ENCODE assay signal across 8 mouse cellular contexts in the genomic region with DNA sequence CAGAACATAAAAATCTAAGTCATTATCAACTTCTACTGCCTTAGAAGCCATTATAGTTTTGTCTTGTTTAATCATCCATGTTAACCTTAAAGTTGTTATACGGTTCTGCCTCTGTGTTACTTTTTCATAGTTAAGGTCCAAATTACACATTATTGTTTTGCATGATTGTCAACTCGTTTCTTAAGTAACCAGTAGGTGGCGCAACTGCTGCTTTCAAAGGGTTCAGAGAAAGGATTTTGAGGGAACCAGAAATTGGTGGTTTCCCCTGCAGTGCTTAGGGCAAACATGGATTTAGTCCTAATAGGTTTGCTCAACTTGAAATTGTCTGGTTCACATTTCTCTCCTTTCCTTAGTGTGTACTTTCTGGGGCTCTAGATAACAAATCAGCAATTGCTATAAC.
DNase-seq lines count a peak whose midpoint lies in the region; ATAC-seq lines count a peak whose summit lies in the region.

No protein-coding gene starts in this region.

- no peak for ATAC-seq in forebrain, embryonic 14.5 days
- no peak for ATAC-seq in forebrain, embryonic 12.5 days (ENCODE audit: low FRiP score)
- ATAC-seq in limb, embryonic 11.5 days (ENCODE audit: insufficient number of reproducible peaks, low FRiP score, low TSS enrichment, low read depth), result no peak
- no peak for ATAC-seq in CD4-positive, CD25-positive, alpha-beta regulatory T cell, adult 4 months

- no peak overlapping the region for H3K4me3 ChIP-seq in forebrain, embryonic 14.5 days (ENCODE audit: low read depth, low read length)
- H3K4me3 ChIP-seq in forebrain, embryonic 12.5 days (replicated peaks), result no peak overlapping the region
- no peak overlapping the region for H3K4me3 ChIP-seq in limb, embryonic 11.5 days (ENCODE audit: low read depth, low read length)
- H3K4me3 ChIP-seq in limb, embryonic 10.5 days, result no peak overlapping the region

- H3K4me1 ChIP-seq in forebrain, embryonic 14.5 days (ENCODE audit: control insufficient read depth, insufficient read depth, low read length), result no peaks in the 10 kb centered on the region
- no peaks in the 10 kb centered on the region for H3K4me1 ChIP-seq in forebrain, embryonic 12.5 days
- H3K4me1 ChIP-seq in limb, embryonic 11.5 days (ENCODE audit: control insufficient read depth, insufficient read depth, low read length), result no peaks in the 10 kb centered on the region
- H3K4me1 ChIP-seq in limb, embryonic 10.5 days, result no peaks in the 10 kb centered on the region

- no peaks in the 10 kb centered on the region for H3K9me3 ChIP-seq in forebrain, embryonic 14.5 days (replicated peaks; ENCODE audit: control insufficient read depth, low read length)
- H3K9me3 ChIP-seq in forebrain, embryonic 12.5 days, result no peaks in the 10 kb centered on the region
- H3K9me3 ChIP-seq in limb, embryonic 11.5 days (ENCODE audit: control insufficient read depth, low read length), result no peaks in the 10 kb centered on the region
- no peaks in the 10 kb centered on the region for H3K9me3 ChIP-seq in limb, embryonic 10.5 days (replicated peaks)

- no peak overlapping the region for H3K27ac ChIP-seq in forebrain, embryonic 14.5 days (ENCODE audit: low read depth, low read length)
- H3K27ac ChIP-seq in forebrain, embryonic 12.5 days, result no peak overlapping the region
- no peak overlapping the region for H3K27ac ChIP-seq in limb, embryonic 11.5 days (replicated peaks; ENCODE audit: low read depth, low read length)
- no peak overlapping the region for H3K27ac ChIP-seq in limb, embryonic 10.5 days

- DNase-seq in forebrain, embryonic 14.5 days (ENCODE audit: low spot score), result peak; percentile 58
- DNase-seq in limb, embryonic 11.5 days (ENCODE audit: low spot score), result peak; percentile 21
- no peak for DNase-seq in limb, embryonic 10.5 days (ENCODE audit: low spot score)
- DNase-seq in ZHBTc4 (ENCODE audit: low read depth, low spot score), result peak; percentile 23
- DNase-seq in lung, postnatal 36 days, result peak; percentile 2
- DNase-seq in urinary bladder, adult 2 months (ENCODE audit: low spot score), result no peak

- no peaks in the 10 kb centered on the region for H3K36me3 ChIP-seq in forebrain, embryonic 14.5 days (ENCODE audit: control insufficient read depth, insufficient read depth, low read length)
- no peaks in the 10 kb centered on the region for H3K36me3 ChIP-seq in forebrain, embryonic 12.5 days (replicated peaks)
- no peaks in the 10 kb centered on the region for H3K36me3 ChIP-seq in limb, embryonic 11.5 days (ENCODE audit: control insufficient read depth, insufficient read depth, low read length)
- no peaks in the 10 kb centered on the region for H3K36me3 ChIP-seq in limb, embryonic 10.5 days

- H3K9ac ChIP-seq in forebrain, embryonic 14.5 days (ENCODE audit: low read length), result no peak overlapping the region
- H3K9ac ChIP-seq in forebrain, embryonic 12.5 days, result no peak overlapping the region
- no peak overlapping the region for H3K9ac ChIP-seq in limb, embryonic 11.5 days (ENCODE audit: low read length)

- no peaks in the 10 kb centered on the region; the same call in 1 of the 2 replicates for H3K27me3 ChIP-seq in forebrain, embryonic 14.5 days (replicated peaks; ENCODE audit: control insufficient read depth, insufficient read depth, low read length)
- H3K27me3 ChIP-seq in forebrain, embryonic 12.5 days, result no peaks in the 10 kb centered on the region
- no peaks in the 10 kb centered on the region for H3K27me3 ChIP-seq in limb, embryonic 11.5 days (ENCODE audit: control insufficient read depth, insufficient read depth, low read length)
- peaks cover 45% of the 10 kb centered on the region for H3K27me3 ChIP-seq in limb, embryonic 10.5 days (ENCODE audit: low read depth, poor library complexity, severe bottlenecking)

- H3K4me2 ChIP-seq in forebrain, embryonic 14.5 days (ENCODE audit: low read length), result no peak overlapping the region
- no peak overlapping the region for H3K4me2 ChIP-seq in forebrain, embryonic 12.5 days
- H3K4me2 ChIP-seq in limb, embryonic 11.5 days (ENCODE audit: low read depth, severe bottlenecking), result no peak overlapping the region

- WGBS in forebrain, embryonic 14.5 days, result 35% methylated on average over 3 of the region's 3 CpGs
- WGBS in forebrain, embryonic 12.5 days, result 36% methylated on average over 3 of the region's 3 CpGs
- 27% methylated on average over 3 of the region's 3 CpGs for WGBS in limb, embryonic 11.5 days
- WGBS in limb, embryonic 10.5 days, result 29% methylated on average over 3 of the region's 3 CpGs

Comparison
In these comparisons a context has a peak if more than half of its experiments do, and no peak if none do; other contexts are left out.
1. DNase-seq: peak in forebrain, embryonic 14.5 days (single experiment), limb, embryonic 11.5 days (single experiment), ZHBTc4 (single experiment) and lung, postnatal 36 days (single experiment); none in limb, embryonic 10.5 days (single experiment) and urinary bladder, adult 2 months (single experiment).